Mouse (Mus musculus): Measurements from ENCODE around the gene Psmd1.

- TF ChIP-seq POLR2A (IDR thresholded peaks at IDR 0.05; ENCODE audit: control insufficient read depth in 1 of 2, insufficient read depth in 1 of 2, low read depth in 1 of 2, low read length in 2 of 2, poor library complexity in 1 of 2) (no peak), EP300 (IDR thresholded peaks at IDR 0.05; ENCODE audit: low read depth in 1 of 2, low read length in 2 of 2) (no peak), NRF1 (IDR thresholded peaks at IDR 0.05; ENCODE audit: insufficient read depth, low read depth, low read length, poor library complexity, severe bottlenecking) (no peak), CTCF (IDR thresholded peaks at IDR 0.05 in 2 of 3, conservative IDR thresholded peaks at IDR 0.05 in 1 of 3; ENCODE audit: control insufficient read depth in 1 of 3, insufficient read depth in 1 of 3, low read depth in 2 of 3, low read length in 3 of 3, poor library complexity in 1 of 3, severe bottlenecking in 1 of 3) (no peak), CHD2 (IDR thresholded peaks at IDR 0.05; ENCODE audit: low read length) (no peak), NELFE (IDR thresholded peaks at IDR 0.05; ENCODE audit: low read depth, low read length) (no peak), HCFC1 (IDR thresholded peaks at IDR 0.05; ENCODE audit: low read depth, low read length) (no peak), MAX (IDR thresholded peaks at IDR 0.05; ENCODE audit: low read length) (no peak), ELF1 (IDR thresholded peaks at IDR 0.05; ENCODE audit: low read depth, low read length) (no peak), CHD1 (IDR thresholded peaks at IDR 0.05; ENCODE audit: low read depth, low read length) (no peak), RCOR1 (IDR thresholded peaks at IDR 0.05; ENCODE audit: low read depth, low read length) (no peak), SIN3A (IDR thresholded peaks at IDR 0.05; ENCODE audit: low read length) (no peak), ETS1 (IDR thresholded peaks at IDR 0.05; ENCODE audit: low read depth, low read length) (no peak)
These were observed 10.8 kb upstream of the Psmd1 start for GRCm38 (mm10) chr1:86053198-86053921.
